Mouse (Mus musculus) C2C12 (cell line): Measurements from ENCODE around the gene Ttc7. TPM values are rescaled to one million over a fixed set of nuclear protein-coding genes. Genes with fewer than 3 reads are reported as not detected.

ENCODE experiments used
- H3K27me3 ChIP-seq: one replicate; pipeline ENCODE4 v1.6.1; 2011; ENCODE audit not compliant: control insufficient read depth, insufficient read depth, insufficient read length
- H3K36me3 ChIP-seq: one replicate; pipeline ENCODE4 v1.6.1; 2011; ENCODE audit not compliant: control insufficient read depth, insufficient read depth
- H3K4me3 ChIP-seq: one replicate; pipeline ENCODE4 v1.5.1; 2011; ENCODE audit warnings: mild to moderate bottlenecking, control low read depth; ENCODE audit not compliant: poor library complexity, insufficient read depth, severe bottlenecking
- H3K79me2 ChIP-seq: one replicate; pipeline ENCODE4 v1.6.1; 2011; ENCODE audit not compliant: control insufficient read depth, insufficient read depth
- H3K79me3 ChIP-seq: one replicate; pipeline ENCODE4 v1.6.1; 2011; ENCODE audit warnings: low read depth, control low read depth
- H3ac ChIP-seq: one replicate; pipeline ENCODE3; 2011; ENCODE audit warnings: low read depth; ENCODE audit not compliant: control insufficient read depth, insufficient read length
- CEBPB ChIP-seq: IDR thresholded peaks from one replicate; pipeline ENCODE4 v1.6.1; 2011; ENCODE audit warnings: low read depth, mild to moderate bottlenecking, control low read depth, moderate library complexity
- CTCF ChIP-seq: IDR thresholded peaks from one replicate; pipeline ENCODE4 v1.5.1; 2011; ENCODE audit not compliant: control insufficient read depth, insufficient read depth, insufficient read length
- FOSL1 ChIP-seq: IDR thresholded peaks from one replicate; pipeline ENCODE4 v1.8.0; 2011; ENCODE audit warnings: mild to moderate bottlenecking, low read length; ENCODE audit not compliant: poor library complexity, insufficient read depth, severe bottlenecking
- MAX ChIP-seq: IDR thresholded peaks from one replicate; pipeline ENCODE4 v1.6.1; 2011; ENCODE audit warnings: mild to moderate bottlenecking, control low read depth
- MYOD1 ChIP-seq: IDR thresholded peaks from one replicate; pipeline ENCODE4 v1.6.1; 2011; ENCODE audit warnings: low read depth; ENCODE audit not compliant: control insufficient read depth, insufficient read length
- MYOG ChIP-seq: IDR thresholded peaks from one replicate; pipeline ENCODE4 v1.6.1; 2011; ENCODE audit not compliant: control insufficient read depth, insufficient read length; ENCODE audit errors: extremely low read depth
- USF1 ChIP-seq: IDR thresholded peaks from one replicate; pipeline ENCODE4 v1.6.1; 2011; ENCODE audit warnings: low read depth, mild to moderate bottlenecking, control low read depth, moderate library complexity
- polyA plus RNA-seq: library from polyadenylated mRNA; unstranded; fragments of >200 nt; fragmentation: generic; extraction: Trizol; gene quantifications from one replicate; pipeline ENCODE4 v1.2.1, GENCODE M21; 2012; ENCODE audit warnings: missing spikeins

Ttc7 gene
- polyA plus RNA-seq, 1 experiment = 9.8 TPM

- TF ChIP-seq FOSL1 (no peak), CEBPB (no peak), MAX (no peak), CTCF (no peak), MYOG (no peak), USF1 (no peak), MYOD1 (no peak)
- Histone ChIP-seq H3K79me3 (no peaks in the 10 kb centered on the region), H3ac (no peak overlapping the region), H3K4me3 (no peak overlapping the region), H3K79me2 (no peaks in the 10 kb centered on the region), H3K27me3 (no peaks in the 10 kb centered on the region), H3K36me3 (no peaks in the 10 kb centered on the region)
Measured at GRCm38 (mm10) chr17:87403462-87403861, 120.8 kb downstream of the Ttc7 start.

GRCm38 (mm10) chr17:87405576-87405975 lies 122.9 kb downstream of the Ttc7 start:
- TF ChIP-seq USF1 (peak; percentile 34), FOSL1 (no peak), MAX (peak; percentile 95), CEBPB (peak; percentile 93)
- no peak overlapping the region for H3ac ChIP-seq

GRCm38 (mm10) chr17:87406646-87407045 lies 124.0 kb downstream of the Ttc7 start:
- Histone ChIP-seq H3K4me3 (no peak overlapping the region), H3K36me3 (no peaks in the 10 kb centered on the region), H3K79me3 (no peaks in the 10 kb centered on the region), H3K79me2 (no peaks in the 10 kb centered on the region), H3K27me3 (no peaks in the 10 kb centered on the region), H3ac (no peak overlapping the region)
- TF ChIP-seq CEBPB (no peak), FOSL1 (no peak), MAX (no peak), CTCF (no peak), MYOG (no peak), MYOD1 (no peak), USF1 (no peak)

More at GRCm38 (mm10) chr17:87405576-87405975, 122.9 kb downstream of the Ttc7 start:
- no peaks in the 10 kb centered on the region for H3K27me3 ChIP-seq
- no peaks in the 10 kb centered on the region for H3K36me3 ChIP-seq
- H3K79me2 ChIP-seq = no peaks in the 10 kb centered on the region
- no peak overlapping the region for H3K4me3 ChIP-seq
- no peaks in the 10 kb centered on the region for H3K79me3 ChIP-seq

GRCm38 (mm10) chr17:87418082-87418481 lies 135.4 kb downstream of the Ttc7 start:
- TF ChIP-seq MYOD1 (no peak), MYOG (no peak), CEBPB (no peak), FOSL1 (no peak), CTCF (no peak), USF1 (no peak)
- Histone ChIP-seq H3ac (no peak overlapping the region), H3K79me3 (no peaks in the 10 kb centered on the region), H3K4me3 (no peak overlapping the region), H3K36me3 (no peaks in the 10 kb centered on the region), H3K27me3 (no peaks in the 10 kb centered on the region), H3K79me2 (no peaks in the 10 kb centered on the region)

GRCm38 (mm10) chr17:87427511-87427910 lies 144.8 kb downstream of the Ttc7 start, which contains the start of gene Stpg4:
Gene Stpg4 (minus strand): TSS chr17:87427741.
- H3K79me2 ChIP-seq = peaks cover under 1% of the 10 kb centered on the region
- H3K36me3 ChIP-seq = peaks cover 29% of the 10 kb centered on the region
- no peaks in the 10 kb centered on the region for H3K79me3 ChIP-seq
- H3K4me3 ChIP-seq = no peak within 1 kb of the TSS
- H3K27me3 ChIP-seq = no peaks in the 10 kb centered on the region
- no peak within 1 kb of the TSS for H3ac ChIP-seq
- no peak for TF ChIP-seq MYOG

- TF ChIP-seq CTCF = no peak
- no peak for TF ChIP-seq MYOG
- TF ChIP-seq CEBPB = no peak
- no peak for TF ChIP-seq FOSL1
- TF ChIP-seq MYOD1 = no peak
- TF ChIP-seq MAX = no peak
- no peak for TF ChIP-seq USF1
- H3K79me3 ChIP-seq = peaks cover 1% of the 10 kb centered on the region
- H3ac ChIP-seq = no peak overlapping the region
- peaks cover 4% of the 10 kb centered on the region for H3K79me2 ChIP-seq
- H3K27me3 ChIP-seq = no peaks in the 10 kb centered on the region
- H3K4me3 ChIP-seq = no peak overlapping the region
- peaks cover 47% of the 10 kb centered on the region for H3K36me3 ChIP-seq
Measured at GRCm38 (mm10) chr17:87429431-87429830, 146.7 kb downstream of the Ttc7 start.

Other genes with a start within 250 kb of the Ttc7 start
- gene Socs5, start 175.2 kb upstream of the Ttc7 start, polyA plus RNA-seq = 20.1 TPM
- gene Mcfd2, start 17.0 kb upstream of the Ttc7 start, polyA plus RNA-seq = 43.1 TPM
- not detected for gene Stpg4, start 144.9 kb downstream of the Ttc7 start, polyA plus RNA-seq
- 321 TPM for gene Calm2, start 164.0 kb downstream of the Ttc7 start, polyA plus RNA-seq